Mouse (Mus musculus) skeletal muscle tissue, adult 2 months (tissue): ENCODE measurements at regions not wholly inside any gene's neighbourhood (a gene's known extent, or its start where the extent isn't known, plus 50 kb on each side); places are given as distances from the start of the nearest gene placed in this dataset.

Experiments used
- DNase-seq: peaks from one replicate; pipeline ENCODE4 v3.0.0-alpha.2; 2012; ENCODE audit warnings: low read depth, low spot score

GRCm38 (mm10) chr1:154255971-154256370, 55.0 kb downstream of the Zfp648 start:
- DNase-seq = no peak

GRCm38 (mm10) chr1:154256811-154257210, 55.8 kb downstream of the Zfp648 start:
- DNase-seq = no peak

GRCm38 (mm10) chr1:154258511-154258910, 57.5 kb downstream of the Zfp648 start:
- DNase-seq = no peak

- no peak for DNase-seq
These were observed 59.4 kb downstream of the Zfp648 start for GRCm38 (mm10) chr1:154260393-154260792.

GRCm38 (mm10) chr1:154281438-154281837, 80.5 kb downstream of the Zfp648 start:
- peak; percentile 25 for DNase-seq

- no peak for DNase-seq
These were observed 85.1 kb downstream of the Zfp648 start for GRCm38 (mm10) chr1:154286080-154286479.

GRCm38 (mm10) chr1:154292729-154293128, 91.7 kb downstream of the Zfp648 start:
- DNase-seq = no peak

GRCm38 (mm10) chr1:154296080-154296479, 95.1 kb downstream of the Zfp648 start:
- DNase-seq = no peak

- DNase-seq = no peak
These were observed 98.9 kb downstream of the Zfp648 start for GRCm38 (mm10) chr1:154299866-154300265.

GRCm38 (mm10) chr1:154309650-154310049, 108.7 kb downstream of the Zfp648 start:
- DNase-seq = peak; percentile 3
